Mouse (Mus musculus): ENCODE measurements around the gene Fam32a.

Gene Fam32a

DNA sequence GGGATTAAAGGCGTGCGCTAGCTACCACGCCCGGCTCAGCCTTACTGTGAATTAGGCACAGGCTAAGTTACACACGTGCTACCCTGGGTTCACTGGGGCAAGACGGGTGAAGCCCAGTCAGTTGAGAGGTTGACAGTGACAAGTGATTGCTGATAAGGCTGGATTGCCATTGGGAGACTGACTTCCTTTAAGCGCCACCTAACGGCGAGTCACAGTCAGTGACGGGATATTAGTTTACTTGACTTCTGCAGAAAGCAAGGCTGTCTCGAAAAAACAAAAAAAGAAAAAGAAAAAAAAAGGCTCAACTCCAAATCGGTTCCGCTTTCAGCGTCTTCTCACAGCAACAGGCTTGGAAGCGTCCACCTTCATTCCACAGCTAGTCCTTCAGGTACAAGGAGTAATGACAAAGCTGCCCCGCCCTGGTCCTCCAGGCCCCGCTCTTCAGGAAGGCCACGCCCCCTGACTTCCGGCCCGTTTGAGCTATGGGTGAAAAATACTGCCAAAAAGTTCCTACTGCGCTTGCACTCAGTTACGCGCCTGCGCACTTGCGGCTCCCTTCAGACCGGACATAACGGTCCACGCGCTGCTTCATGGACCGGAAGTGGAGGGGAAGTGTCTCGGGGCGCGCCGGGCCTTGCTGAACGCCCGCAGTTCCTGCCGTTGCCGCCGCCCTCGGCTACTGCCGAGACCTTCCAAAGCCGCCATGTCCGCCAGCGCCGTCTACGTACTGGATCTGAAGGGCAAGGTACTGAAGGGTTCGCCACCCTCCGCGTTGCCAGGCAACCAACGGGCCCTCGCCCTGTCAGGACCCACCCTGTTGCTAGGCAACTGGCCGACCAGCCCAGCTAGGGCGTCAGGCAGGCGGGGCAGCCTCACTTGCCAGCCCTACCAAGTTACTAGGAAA lies 20.2 kb downstream of the Fam32a start, which contains the start of gene Ap1m1:
Gene Ap1m1, plus strand, starts transcription at position 520 of the 904 bp plus-strand sequence.
- in situ Hi-C loops (cut with MboI, MseI) = loop anchor here in 1 of 2 experiments (5.0 kb wide), 1 partner anchor 62 kb away; no protein-coding TSS in a partner anchor

DNA sequence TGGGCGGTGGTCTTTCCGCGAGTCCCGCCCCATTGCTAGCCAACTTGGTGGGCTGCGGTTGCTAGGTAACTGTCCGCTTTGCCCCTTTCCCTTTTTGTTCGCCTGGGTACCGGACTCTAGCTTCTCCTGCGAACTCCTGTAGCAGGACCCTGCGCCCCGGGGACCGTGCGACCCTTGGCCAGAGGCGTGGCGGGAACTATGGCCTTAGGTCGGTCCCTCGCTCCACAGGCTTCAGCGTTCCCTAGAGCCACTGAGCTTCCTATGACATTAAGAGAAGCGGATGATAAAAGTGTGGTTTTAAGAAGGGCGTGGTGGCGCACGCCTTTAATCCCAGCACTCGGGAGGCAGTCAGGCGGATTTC lies 20.9 kb downstream of the Fam32a start:
- in situ Hi-C loops (cut with MboI, MseI) = loop anchor here in 1 of 2 experiments (5.0 kb wide), 1 partner anchor 63 kb away; no protein-coding TSS in a partner anchor

DNA sequence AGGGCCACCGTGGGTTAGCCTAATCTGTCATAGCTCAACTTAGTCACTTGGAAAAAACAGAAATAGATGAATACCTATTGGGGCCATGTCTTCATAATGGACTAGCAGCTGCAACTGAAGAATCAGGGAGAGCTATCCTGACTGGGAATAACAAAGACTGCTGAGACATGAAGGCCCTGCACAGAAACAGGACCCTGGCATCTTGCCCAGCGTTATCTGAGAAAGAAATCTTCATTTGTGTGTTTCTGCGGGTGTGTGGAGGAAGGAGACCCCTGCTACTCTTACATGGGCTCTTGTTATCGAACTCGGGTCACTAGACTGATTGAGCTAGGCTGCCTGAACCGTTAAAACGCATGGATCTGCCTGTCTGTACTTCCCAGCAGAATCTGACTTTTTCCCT lies 21.4 kb downstream of the Fam32a start:
- in situ Hi-C loops (cut with MboI, MseI) = loop anchor here in 1 of 2 experiments (5.0 kb wide), 1 partner anchor 64 kb away; no protein-coding TSS in a partner anchor

DNA sequence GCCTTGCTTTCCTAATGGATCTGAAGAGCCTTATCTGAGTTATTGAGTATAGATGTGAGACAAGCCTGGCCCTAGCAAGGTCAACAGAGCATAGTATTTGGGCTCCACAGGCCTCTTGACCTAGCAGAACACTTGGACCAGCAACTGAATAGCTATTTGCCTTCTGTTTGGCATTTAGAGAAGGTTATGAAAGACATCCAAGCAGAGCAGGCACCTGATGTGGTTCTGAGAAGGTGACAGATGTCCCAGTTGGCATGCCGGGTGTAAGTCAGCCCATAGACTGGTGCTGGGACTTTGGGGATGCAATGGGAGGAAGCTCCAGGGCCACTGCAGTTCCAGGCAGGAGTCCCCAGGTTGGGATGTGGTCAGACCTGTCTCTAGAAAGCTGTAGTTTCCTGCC lies 22.7 kb downstream of the Fam32a start:
- in situ Hi-C loops (cut with MboI, MseI) = loop anchor here in 1 of 2 experiments (5.0 kb wide), 1 partner anchor 65 kb away; no protein-coding TSS in a partner anchor

DNA sequence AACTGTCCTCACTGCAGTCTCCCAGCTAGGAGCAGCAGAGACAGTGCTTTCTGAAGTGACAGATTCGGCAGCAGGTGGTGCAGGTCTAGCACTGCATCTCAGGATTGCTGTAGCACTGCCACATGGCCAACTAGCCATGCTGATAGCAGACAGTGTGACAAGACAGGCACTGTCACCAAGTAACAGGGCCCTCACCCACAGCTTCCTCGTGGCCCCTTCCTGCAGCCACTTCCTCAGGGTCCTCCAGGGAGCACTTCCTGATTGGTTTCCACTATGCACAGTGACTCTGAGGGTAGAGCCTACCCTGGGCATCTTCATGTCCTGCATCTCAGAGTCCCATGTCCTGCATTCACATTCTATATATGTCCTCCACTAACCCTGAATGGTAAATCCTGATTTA lies 25.1 kb downstream of the Fam32a start:
- in situ Hi-C loops (cut with MboI, MseI) = loop anchor here (5.0 kb wide), 1 partner anchor 67 kb away; no protein-coding TSS in a partner anchor

DNA sequence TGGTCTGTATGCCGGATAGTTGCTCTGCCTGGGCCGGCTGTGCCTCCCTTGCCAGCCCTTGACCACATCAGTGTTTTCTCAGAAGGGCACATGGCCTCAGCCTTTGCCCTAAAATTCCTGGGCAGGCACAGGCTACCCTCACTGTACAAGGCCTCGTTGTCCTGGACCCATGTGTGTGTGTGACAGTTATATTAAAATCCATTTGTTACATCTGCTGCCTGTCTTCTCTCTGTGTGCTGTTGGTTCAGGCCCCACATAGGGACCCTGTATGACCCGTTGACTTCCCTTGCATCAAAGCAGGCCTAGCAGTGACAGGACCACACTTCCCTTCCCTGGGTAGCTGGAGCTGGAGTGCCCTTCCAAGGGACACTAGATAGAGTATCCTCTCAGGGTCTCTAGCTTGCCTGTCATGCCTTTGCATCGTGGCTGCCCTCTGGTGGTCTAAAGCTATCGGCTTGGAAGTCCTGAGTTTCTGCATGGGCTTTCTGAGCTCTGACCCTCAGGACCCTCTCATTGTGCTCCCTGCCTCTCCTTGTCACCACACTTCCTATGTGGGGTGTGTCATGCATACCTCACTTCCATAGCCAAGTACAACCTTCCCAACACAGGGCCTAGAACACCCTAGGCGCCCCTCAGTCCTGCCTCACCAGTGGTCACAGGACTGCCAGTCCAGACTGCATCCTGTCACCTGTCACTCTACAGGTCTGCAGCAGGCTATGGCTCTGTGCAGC lies 37.8 kb downstream of the Fam32a start:
- in situ Hi-C loops (cut with MboI, MseI) = loop anchor here (5.0 kb wide), 1 partner anchor 110 kb away; no protein-coding TSS in a partner anchor

DNA sequence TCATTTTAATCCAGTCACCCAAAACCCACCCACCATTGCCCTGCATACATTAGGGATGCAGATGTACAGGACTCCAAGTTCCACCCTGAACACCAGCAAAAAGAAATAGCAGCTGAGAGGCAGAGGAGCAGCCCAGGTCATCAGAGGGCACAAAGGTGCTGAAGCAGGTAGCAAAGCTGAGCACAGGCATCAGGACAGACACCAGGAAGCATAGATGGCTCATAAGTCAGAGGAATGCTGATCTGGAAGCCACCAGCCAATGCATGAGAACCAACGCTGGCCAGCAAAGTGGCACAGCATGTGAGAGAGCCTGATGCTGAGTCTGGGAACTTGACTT lies 38.3 kb downstream of the Fam32a start:
- in situ Hi-C loops (cut with MboI, MseI) = loop anchor here (5.0 kb wide), 1 partner anchor 109 kb away; no protein-coding TSS in a partner anchor

DNA sequence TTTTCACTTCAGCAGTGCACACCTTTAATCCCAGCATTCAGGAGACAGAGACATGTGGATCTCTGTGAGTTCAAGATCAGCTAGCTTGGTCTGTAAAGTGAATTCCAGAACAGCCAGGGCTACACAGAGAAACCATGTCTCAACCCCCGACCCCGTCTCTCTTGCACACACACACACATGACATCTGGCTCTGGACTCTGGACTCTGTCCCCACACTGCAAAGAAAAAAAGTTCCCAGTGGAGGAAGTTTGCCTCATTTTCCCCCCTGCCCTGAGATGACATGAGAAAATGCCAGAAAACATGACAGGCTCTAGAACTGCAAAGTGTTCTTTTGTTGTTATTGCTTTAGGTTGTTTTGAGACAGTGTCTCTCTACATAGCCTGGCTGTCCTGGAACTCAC lies 40.3 kb downstream of the Fam32a start:
- in situ Hi-C loops (cut with MboI, MseI) = loop anchor here (5.0 to 10.0 kb wide), 2 partner anchors 107 to 325 kb away; no protein-coding TSS in a partner anchor

DNA sequence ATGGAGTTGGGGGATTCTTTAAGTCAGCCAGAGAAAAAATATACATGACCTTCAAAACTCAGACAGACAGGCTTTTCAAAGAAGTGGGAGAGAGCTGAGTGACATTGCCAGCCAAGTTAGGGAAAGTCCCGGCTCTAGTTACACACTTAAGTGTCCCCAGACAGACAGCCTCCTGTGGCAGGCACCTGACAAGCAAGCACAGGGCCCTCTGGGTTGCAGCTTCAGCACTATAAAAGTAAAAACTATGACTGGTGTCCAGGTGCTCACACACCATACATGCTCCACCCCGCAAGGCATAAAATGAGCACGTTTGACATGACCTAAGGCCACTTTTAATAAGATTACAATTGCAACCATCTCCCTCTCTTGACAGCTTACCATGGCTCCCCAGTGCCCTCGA lies 41.1 kb downstream of the Fam32a start:
- in situ Hi-C loops (cut with MboI, MseI) = loop anchor here in 1 of 2 experiments (10.0 kb wide), 1 partner anchor 324 kb away; no protein-coding TSS in a partner anchor

DNA sequence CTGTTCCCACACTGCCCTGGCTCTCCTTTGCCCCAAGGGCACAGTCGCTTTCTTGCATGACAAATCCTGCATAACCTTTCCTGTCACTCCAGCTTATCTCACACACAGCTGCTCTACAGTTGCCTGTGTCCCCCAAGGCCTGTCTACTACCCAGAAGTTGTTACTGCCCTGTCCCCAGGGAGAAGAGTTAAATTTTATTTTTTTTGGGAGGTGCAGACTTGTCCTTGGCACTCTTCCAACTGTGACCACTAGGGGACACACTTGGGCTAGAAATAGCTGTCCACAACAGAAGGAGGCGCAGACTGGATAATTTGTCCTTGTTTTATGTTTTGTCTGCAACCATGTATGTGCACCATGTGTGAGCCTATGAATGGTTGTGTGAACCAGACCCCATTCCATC lies 41.5 kb downstream of the Fam32a start:
- in situ Hi-C loops (cut with MboI, MseI) = loop anchor here in 1 of 2 experiments (10.0 kb wide), 1 partner anchor 324 kb away; no protein-coding TSS in a partner anchor

DNA sequence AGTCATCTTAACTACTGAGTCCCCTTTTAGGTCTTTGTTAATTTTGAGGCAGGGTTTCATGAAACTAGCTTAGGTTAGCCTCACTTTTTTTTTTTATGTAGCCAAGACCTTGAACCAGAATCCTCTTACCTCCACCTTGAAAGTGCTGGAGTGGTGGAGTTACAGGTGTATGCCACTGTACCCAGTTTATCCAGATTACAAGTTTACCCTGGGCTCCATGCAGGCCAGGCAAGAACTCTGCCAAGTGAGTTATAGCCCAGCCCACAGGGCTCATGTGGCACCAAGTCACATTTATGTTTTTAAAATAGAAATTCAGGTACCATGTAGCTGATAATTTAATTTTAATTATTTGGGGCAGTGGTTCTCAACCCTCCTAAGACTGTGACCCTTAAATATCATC lies 41.9 kb downstream of the Fam32a start:
- in situ Hi-C loops (cut with MboI, MseI) = loop anchor here in 1 of 2 experiments (10.0 kb wide), 1 partner anchor 323 kb away; no protein-coding TSS in a partner anchor

DNA sequence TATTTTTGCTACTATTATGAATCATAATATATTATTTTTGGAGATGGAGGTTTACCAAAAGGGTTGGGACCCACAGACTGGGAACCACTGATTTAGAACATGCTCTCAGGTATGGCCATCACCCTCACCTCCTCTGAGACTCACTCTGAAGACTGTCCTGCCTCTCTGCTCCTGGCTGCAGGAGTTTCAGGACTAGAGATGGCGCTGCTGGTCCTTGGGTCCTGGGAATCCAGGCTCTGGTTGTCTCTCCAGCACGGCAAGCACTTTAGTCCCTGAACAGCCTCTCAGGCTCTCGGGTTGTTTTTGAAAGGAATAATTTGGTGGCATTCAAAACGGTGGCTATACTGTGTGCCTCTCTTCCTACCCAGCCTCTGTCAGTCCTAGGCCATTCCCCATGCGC lies 42.3 kb downstream of the Fam32a start:
- in situ Hi-C loops (cut with MboI, MseI) = loop anchor here in 1 of 2 experiments (10.0 kb wide), 1 partner anchor 323 kb away; no protein-coding TSS in a partner anchor

DNA sequence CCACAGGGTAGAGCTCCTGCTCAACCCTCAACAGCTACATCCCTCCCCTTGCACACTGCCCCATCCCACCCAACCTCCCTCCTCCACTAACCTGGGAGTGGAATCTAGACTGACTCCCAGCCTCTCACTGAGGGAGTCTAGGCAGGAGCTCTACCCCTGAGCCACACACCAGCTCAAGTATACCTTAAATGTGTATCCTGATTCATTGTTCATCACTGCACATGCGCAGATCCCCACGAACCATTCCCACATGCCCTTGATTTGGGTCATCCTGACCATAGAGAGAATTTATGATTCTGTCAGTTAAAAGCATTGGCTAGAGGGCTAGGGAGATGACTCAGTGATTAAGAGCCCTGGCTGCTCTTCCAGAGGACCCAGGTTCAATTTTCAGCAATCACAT lies 43.2 kb downstream of the Fam32a start:
- in situ Hi-C loops (cut with MboI, MseI) = loop anchor here in 1 of 2 experiments (10.0 kb wide), 1 partner anchor 322 kb away; no protein-coding TSS in a partner anchor

DNA sequence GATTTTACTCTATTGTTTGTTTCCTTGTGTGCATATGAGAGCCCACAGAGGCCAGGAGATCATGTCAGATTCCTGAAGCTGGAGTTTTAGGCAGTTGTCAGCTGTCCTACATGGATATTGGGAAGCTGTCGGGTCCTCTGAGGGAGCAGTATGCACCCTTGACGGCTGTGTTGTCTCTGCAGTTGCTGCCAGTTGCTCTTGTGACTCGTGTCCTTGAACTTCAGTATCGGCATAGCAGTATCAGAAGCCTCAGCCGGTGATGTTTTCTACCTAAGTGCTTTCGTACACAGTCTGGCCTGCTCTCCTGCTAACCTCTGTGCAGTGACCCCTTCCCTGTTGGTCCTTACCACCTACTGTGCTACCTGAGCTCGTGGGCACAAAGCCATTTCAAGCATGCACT lies 43.9 kb downstream of the Fam32a start:
- in situ Hi-C loops (cut with MboI, MseI) = loop anchor here in 1 of 2 experiments (10.0 kb wide), 1 partner anchor 321 kb away; no protein-coding TSS in a partner anchor

DNA sequence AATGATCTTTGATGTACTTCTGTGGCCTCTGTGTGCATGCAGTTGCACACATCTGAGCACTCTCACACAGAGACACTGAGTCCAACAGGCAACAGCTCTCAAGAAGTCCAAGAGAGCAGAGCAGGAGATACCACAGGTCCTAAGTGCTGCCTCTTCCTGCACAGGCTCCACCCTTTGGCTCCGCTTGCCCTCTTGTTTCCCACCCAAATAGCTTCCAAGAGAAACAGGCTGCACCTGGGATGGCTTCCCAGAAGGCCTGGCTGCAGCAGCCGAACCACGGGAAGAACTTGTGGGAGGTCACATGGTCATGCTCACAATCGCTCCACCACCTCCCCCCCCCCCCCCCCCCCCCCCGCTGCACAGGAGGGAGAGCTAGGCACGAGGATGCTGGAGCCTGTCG lies 45.8 kb downstream of the Fam32a start:
- in situ Hi-C loops (cut with MboI, MseI) = loop anchor here in 1 of 2 experiments (5.0 to 10.0 kb wide), 2 partner anchors 37 to 319 kb away; no protein-coding TSS in a partner anchor

DNA sequence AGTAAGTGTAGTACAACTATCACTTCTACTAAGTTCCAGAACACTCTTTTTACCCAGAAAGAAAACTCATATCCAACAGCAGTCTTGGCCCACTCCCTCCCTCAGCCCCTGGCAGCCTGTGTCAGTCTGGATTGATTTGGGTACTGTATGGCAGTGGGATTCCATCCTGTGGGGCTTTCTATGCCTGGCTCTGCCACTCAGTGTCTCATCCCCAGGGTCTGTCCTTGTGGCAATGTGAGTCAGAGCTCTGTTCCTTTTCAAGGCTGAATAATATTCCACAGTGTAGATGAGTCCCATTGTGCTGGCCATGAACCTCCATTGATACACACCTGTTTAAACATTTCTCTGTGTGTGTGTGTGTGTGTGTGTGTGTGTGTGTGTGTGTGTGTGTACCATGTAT lies 47.1 kb downstream of the Fam32a start:
- in situ Hi-C loops (cut with MboI, MseI) = loop anchor here in 1 of 2 experiments (5.0 to 10.0 kb wide), 2 partner anchors 36 to 318 kb away; no protein-coding TSS in a partner anchor

DNA sequence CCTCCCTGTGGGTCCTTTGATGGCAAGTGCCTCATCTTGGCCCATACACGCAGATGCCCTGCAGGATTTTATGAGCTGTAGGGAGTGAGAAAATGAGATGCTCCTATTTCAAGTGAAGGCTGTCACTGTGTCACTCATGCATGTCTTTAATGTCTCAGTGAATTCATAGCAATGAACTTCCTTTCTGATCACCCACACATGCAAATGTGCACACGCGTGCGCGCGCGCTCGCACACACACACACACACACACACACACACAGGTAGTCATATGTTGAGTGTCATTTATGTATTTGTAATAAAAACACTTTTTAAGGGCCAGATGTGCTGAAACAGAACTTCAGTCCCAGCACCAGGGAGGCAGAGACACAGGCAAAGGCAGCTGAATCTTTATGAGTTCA lies 47.6 kb downstream of the Fam32a start:
- in situ Hi-C loops (cut with MboI, MseI) = loop anchor here in 1 of 2 experiments (5.0 to 10.0 kb wide), 2 partner anchors 35 to 318 kb away; no protein-coding TSS in a partner anchor

DNA sequence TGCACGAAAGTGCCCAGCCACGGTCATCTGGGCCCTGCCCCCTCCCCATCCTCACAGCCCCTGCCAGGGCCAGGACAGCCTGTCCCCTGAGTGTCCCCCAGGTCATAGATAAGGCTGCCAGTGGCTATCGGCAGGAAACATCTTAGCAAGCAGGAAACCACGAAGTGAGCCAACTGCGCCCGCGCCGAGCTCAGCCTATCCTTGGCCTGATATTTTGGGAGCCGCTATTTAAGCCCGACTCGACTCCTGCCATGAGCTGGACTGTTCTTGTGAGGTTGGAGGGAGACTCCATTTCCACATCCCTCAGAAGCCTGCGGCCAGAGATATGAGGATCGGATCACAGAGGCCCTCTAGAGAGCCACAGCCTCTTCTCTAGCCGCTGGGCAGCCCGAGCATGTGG lies 48.8 kb downstream of the Fam32a start:
- in situ Hi-C loops (cut with MboI, MseI) = loop anchor here in 1 of 2 experiments (5.0 to 10.0 kb wide), 2 partner anchors 34 to 316 kb away; no protein-coding TSS in a partner anchor

DNA sequence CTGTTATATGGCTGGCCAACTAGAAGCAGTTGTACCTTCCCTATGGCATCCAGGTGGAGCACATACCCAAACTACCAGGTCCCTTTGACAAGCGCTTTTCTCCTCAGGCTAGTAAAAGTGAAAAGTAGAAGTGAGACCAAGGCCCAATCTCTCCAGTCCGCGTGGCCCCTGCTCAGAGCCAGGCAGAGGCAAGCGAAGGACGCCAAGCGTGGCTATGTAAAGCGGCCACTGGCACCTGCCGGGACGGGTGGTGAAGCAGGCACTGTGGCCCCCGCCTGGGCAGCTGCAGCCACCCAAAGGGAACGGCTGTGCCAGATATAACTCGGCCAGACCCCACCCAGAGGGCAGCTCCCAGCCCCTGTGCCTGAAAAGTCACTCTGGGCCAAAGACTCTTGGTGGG lies 51.1 kb downstream of the Fam32a start:
- in situ Hi-C loops (cut with MboI, MseI) = no loop called here

DNA sequence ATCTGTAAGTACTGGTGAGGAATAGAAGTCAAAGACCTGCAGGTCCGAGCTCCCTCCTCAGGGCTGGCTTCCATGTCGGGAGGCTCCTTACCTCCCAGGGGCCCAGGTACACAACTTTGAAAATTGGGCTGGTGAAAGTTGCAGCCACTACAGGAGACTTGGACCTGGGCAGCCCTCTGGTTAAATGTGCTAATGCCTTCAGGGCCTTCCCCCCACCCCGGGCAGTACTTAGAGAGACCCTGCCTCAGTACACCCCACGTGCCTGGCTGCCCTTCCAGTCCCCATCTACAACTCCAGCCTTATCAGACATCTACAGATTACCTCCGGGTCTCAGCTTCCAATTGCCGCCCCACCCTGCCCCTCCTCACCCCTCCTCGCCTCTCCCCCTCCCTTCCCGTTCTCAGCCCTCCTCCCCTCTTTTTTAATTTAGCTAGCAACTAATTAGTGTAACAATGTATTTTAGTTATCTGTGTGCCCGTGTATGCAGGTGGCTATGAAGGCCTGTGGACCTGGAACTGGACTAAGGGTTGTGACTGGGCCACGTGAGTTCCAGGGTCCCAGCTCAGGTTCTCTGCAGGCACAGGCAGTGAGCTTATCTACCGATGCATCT lies 51.6 kb downstream of the Fam32a start:
- in situ Hi-C loops (cut with MboI, MseI) = no loop called here

DNA sequence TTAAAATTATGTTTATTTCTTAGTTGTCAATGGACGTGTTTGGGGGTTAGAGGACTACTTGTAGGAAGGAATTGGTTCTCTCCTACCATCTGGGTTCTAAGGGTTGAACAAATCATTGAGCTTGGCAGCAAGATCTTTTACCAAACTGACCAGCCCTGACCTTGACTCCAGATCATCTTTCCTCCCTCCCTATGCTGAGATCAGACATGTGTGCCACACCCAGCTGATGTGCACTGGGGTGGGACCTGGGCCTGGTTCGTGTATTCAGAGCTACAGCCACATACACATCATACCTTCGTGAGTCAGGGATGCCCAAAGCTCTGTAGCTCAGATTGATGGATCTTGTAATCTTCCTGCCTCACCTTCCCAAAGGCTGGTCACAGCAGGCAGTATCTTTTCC lies 52.2 kb downstream of the Fam32a start:
- in situ Hi-C loops (cut with MboI, MseI) = no loop called here

All from T-helper 17 cell (primary cell).